Mouse (Mus musculus) retina, embryonic 14.5 days (tissue): ENCODE measurements around the gene Nfia.

Experiments
- DNase-seq: peaks from one replicate; pipeline ENCODE4 v3.0.0-alpha.2; 2015; ENCODE audit warnings: low spot score

Nfia gene

GRCm38 (mm10) chr4:98004986-98005385 is 232.5 kb downstream of the Nfia start:
- no peak for DNase-seq

GRCm38 (mm10) chr4:98008814-98009368 is 236.4 kb downstream of the Nfia start:
- DNase-seq: no peak

- DNase-seq: no peak
Observed at GRCm38 (mm10) chr4:98009966-98010365, 237.4 kb downstream of the Nfia start.

GRCm38 (mm10) chr4:98019811-98020210 is 247.3 kb downstream of the Nfia start:
- DNase-seq: no peak

- DNase-seq: no peak
Observed at GRCm38 (mm10) chr4:98020836-98021235, 248.3 kb downstream of the Nfia start.

GRCm38 (mm10) chr4:98023245-98023792 is 250.8 kb downstream of the Nfia start:
- no peak for DNase-seq

- no peak for DNase-seq
Observed at GRCm38 (mm10) chr4:98027412-98027811, 254.9 kb downstream of the Nfia start.

GRCm38 (mm10) chr4:98031871-98032270 is 259.3 kb downstream of the Nfia start:
- DNase-seq: no peak

GRCm38 (mm10) chr4:98032332-98032731 is 259.8 kb downstream of the Nfia start:
- DNase-seq: no peak

- DNase-seq: no peak
Observed at GRCm38 (mm10) chr4:98039095-98039494, 266.6 kb downstream of the Nfia start.

GRCm38 (mm10) chr4:98040179-98040578 is 267.6 kb downstream of the Nfia start:
- no peak for DNase-seq

- DNase-seq: no peak
Observed at GRCm38 (mm10) chr4:98044611-98045010, 272.1 kb downstream of the Nfia start.

- DNase-seq: no peak
Observed at GRCm38 (mm10) chr4:98047369-98047768, 274.8 kb downstream of the Nfia start.

GRCm38 (mm10) chr4:98049584-98049983 is 277.1 kb downstream of the Nfia start:
- DNase-seq: no peak

- DNase-seq: peak; percentile 51
Observed at GRCm38 (mm10) chr4:98050003-98050620, 277.6 kb downstream of the Nfia start.

GRCm38 (mm10) chr4:98050781-98051180 is 278.2 kb downstream of the Nfia start:
- DNase-seq: no peak

- DNase-seq: no peak
Observed at GRCm38 (mm10) chr4:98051326-98051725, 278.8 kb downstream of the Nfia start.

GRCm38 (mm10) chr4:98055036-98055435 is 282.5 kb downstream of the Nfia start:
- DNase-seq: no peak

- no peak for DNase-seq
Observed at GRCm38 (mm10) chr4:98056396-98057020, 284.0 kb downstream of the Nfia start.

GRCm38 (mm10) chr4:98057246-98057645 is 284.7 kb downstream of the Nfia start:
- no peak for DNase-seq

- no peak for DNase-seq
Observed at GRCm38 (mm10) chr4:98057721-98058120, 285.2 kb downstream of the Nfia start.

GRCm38 (mm10) chr4:98058182-98058581 is 285.6 kb downstream of the Nfia start:
- no peak for DNase-seq

- no peak for DNase-seq
Observed at GRCm38 (mm10) chr4:98060601-98061000, 288.1 kb downstream of the Nfia start.
